Mouse (Mus musculus): ENCODE measurements at regions not wholly inside any gene's neighbourhood (a gene's known extent, or its start where the extent isn't known, plus 50 kb on each side); places are given as distances from the start of the nearest gene placed in this dataset.

- TF ChIP-seq POLR2A (IDR thresholded peaks at IDR 0.05; ENCODE audit: extremely low read depth, insufficient read depth, low read length) (no peak), CTCF (IDR thresholded peaks at IDR 0.05; ENCODE audit: extremely low read depth, insufficient read depth, low read length) (no peak)
Measured at GRCm38 (mm10) chr4:5344739-5345138, 551.6 kb upstream of the Impad1 start.

Data from cortical plate, adult 2 months (tissue).